Mouse (Mus musculus) lung, adult 18-20 months (tissue): Measurements from ENCODE around the gene Spink4.

ENCODE experiments used
- DNase-seq, 2 experiments: peaks; one replicate each; pipeline ENCODE4 v3.0.0; 2022; ENCODE audit warnings: mixed read lengths in 2 of 2

The Spink4 gene

DNA sequence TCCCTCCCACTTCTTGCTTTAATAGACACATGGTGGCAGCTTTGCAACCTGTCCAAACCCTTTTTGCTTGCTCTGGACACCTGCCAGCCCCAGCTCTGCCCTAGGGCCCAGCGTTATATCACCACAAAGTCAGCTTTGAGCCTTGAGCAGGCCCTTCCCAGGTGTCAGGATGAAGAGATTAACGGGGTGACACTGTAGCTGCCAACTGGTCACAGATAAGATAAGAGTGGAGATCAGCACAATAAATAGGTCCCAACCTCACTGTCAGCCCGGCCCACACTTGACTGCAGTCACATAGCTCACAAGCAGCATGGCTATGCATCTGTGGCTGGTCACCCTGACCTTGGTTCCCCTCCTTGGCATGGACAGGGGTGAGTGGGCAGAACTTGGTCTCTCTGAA, at the start of gene Spink4:
Gene Spink4, plus strand, starts transcription at position 268 of the 400 bp plus-strand sequence.
- peak; percentile 27 to 36 for DNase-seq

DNA sequence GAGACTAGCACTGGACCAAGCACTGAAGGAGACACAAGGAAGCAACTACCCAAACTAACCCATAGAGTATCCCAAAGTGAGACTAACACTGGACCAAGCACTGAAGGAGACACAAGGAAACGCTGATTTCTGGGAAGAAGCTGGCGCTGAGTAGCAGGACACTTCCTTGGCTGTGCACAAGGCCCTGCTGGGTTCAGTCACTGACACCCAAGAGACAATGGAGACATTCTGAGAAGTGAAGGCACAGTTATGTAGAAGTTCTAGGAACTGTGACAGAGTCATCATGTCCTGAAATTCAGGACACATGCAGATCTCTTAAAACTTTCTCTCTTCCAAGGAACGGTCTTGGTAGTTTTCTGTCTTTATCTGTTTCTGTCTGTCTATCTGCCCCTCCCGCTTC, 49.6 kb upstream of the Spink4 start:
- DNase-seq, result peak in 1 of 2 experiments; percentile 63

DNA sequence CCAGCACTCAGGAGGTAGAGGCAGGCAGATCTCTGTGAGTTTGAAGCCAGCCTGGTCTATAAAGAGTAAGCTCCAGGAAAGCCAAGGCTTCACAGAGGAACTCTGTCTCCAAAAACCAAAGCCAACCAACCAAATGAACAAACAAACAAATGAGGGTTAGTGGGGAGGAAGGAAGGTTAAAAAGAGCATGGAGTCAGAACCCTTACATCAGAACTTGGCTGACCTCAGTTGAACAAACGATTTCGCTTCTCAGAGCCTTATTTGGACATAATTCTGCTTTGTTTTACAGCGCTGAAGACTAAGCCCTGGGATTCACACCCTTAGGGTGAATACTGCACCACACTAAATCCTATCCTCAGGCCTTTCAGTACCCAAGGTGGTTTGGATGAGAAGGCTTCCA, 47.7 kb upstream of the Spink4 start:
- DNase-seq, result no peak

DNA sequence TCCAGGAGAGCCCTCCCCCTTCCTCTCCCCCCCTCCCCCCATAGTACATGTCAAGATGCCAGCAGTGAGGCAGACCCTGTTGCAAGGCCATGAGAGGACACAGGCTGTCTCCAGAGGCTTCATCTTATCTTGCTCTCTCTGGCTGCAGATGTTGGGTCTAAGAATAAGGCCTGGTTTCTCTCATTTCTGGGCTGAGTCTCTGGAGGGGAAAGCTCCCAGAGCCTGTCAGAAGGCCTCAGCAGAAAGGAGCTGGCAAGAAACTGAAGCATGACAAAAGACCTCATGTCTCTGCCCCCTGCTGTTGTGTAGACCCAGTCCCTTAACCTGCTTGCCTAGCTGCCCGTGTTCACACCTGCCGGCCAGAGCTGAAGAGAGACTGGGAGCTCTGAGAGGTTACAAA, 46.5 kb upstream of the Spink4 start:
- no peak for DNase-seq

DNA sequence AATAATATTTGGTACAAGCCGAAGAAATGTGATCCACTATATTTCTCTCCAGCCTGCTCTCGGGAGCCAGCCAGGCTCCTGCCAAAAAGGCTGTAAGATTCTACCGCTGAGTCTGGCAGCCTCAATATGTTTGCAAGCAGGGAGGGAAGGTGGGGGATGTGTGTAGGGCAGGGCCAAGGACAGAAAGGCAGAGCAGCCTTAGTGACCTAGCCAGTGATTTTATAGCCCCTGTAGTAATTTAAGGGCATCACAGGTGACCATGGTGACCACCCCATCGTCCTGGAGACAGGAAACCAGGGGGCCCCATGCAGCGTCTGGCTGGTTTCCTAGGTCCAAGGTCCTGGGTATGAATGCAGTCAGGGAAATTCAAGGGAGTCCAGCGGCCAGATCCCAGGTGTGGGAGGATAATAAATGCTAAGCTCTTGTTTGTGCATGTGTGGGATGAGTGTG, 45.7 kb upstream of the Spink4 start:
- no peak for DNase-seq

DNA sequence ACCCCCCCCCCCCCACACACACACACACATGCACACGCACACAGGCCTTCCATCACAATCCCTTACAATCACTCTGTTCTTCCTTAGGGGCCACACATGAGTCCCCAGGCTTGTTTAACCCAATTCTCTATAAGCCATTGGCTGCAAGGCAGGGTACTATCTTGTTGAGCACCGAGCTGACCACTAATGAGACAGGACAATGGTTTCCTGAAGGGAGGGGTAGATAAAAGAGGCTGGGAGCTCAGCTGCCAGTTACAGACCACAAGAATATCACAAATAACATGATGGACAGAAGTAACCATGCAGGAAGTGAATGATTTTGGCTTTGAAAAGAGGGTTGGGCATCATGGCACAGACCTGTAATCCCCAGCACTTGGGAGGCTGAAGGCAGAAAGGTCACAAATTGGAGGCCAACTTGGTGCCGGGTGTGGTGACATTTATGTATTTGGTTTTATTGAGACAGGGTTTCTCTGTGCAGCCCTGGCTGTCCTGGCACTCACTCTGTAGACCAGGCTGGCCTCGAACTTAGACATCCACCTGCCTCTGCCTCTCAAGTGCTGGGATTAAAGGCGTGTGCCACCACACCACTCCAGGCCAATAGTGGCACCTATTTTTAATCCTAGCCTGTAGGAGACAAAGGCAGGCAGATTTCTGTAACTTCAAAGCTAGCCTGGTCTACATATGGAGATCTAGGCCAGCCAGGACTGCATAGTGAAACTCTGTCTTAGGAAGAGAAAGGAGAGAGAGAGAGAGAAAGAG, 44.9 kb upstream of the Spink4 start:
- DNase-seq, result no peak

DNA sequence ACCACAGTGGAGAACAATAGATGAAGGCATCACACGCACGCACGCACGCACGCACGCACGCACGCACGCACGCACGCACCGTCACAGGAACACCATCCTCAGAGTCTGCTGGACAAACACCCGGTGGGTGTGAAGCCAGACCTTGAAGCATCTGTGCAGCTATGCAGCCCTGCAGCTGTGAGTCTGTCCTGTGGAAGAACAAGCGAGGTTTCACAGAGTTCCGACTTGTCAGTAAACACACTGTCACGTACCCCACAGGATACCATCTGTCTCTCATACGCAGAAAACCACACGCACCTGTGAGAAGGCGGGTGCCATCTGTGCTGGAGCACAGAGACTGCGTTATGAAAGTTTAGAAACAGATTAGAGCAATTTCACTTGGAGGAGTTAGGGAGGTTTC, 44.0 kb upstream of the Spink4 start:
- DNase-seq, result no peak

DNA sequence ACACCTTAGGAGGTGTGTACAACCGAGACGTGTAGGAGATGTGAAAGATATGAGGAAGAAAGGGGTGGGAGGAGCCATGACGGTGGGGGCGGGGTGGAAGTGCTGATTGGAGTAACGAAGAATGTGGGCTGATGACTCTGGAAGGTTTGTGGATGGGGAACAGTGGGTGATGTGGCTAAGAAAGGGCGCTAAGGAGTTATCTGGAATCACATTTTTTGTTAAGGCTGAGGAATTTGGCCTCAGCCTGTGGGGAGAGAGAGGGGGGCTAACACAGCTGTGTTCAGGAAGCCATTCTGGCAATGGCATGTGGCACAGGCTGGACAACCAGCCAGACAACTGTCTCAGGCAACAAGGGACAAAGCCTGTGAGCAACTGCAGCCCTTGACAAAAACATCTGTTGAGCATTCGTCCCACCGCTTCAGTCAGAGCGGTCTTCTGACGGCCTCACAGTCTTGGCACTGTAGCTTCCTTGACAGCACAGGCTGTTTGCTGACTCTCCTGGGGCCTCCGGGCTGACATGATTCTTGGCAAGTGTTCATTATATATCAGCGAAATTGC, 43.0 kb upstream of the Spink4 start:
- peak; percentile 60 to 67 for DNase-seq

DNA sequence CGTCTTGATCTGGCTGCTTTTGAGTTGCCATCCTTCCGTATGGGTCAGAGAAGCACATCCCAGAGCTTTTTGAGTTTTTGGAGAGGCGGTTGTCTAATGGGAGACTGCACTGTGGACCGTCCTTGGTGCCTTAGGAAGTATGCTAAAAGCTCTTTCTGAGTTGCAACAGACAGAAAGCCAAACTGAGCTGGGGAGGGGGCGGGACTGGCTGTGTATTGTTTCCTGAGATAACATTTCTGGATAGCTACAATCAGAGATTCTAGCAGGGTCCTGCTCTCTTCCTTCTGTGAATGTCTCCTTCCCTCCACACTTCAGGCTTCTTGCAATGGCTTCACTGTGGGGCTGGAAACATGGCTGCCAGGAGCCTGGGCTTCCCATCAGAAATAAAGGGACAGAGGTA, 42.3 kb upstream of the Spink4 start:
- DNase-seq, result no peak

DNA sequence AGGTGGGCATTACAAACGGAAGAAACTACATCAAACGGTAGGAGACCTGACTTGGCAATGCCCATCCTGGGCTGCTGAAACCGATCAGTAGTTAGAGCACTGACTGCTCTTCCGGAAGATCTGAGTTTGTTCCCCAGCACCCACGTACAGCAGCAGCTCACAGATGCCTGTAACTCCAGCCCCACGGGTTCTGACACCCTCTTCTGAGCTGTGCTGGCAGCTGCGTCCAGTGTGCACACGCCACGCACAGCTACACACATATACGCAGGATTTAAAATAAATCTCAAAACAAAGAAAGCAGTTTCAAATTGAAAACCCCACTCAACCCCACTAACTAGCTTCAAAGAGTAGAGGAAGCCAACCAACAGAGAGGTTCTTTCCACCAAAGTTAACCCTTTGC, 36.7 kb upstream of the Spink4 start:
- DNase-seq, result no peak

DNA sequence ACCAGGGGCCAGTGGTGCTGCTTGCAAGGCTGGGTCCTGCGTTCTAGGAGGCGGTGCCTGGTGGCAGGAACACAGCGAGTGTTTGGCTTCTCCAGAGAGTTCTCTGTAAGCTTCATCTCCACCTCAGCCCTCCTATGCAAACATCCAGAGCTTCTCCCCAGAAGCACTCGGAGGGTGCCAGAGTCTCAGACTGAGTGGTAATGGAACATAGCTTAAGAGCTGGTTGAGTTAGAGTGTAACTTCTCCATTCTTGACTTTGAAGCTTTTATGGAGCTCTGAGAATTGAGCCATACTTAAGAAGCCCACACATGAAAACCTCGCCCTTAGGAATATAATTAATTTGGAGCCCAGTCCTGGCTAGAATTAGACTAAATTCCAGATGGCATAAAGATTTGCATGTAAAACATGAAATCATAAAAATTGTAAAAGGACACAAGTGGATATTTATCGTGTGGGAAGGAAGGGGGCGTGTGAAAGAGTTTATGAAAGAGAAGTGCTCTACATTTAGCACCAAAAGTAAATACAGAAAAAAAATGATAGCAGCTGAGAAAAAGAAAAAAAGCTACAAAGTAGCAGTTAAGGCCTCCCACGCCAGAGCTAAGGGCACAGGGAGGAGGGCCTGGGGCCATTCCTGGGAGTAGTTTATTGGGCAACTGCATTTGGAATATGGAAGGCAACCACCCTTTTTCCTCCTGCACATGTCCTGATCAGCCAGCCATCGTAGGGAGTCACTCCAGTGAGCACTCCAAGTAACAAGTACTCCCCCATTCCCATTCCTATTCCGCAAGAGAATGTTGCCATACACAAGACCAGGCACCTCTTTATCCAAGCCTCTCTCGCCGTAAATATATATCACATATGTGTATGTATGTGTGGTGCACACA, 35.3 kb upstream of the Spink4 start:
- DNase-seq, result peak in 1 of 2 experiments; percentile 24

DNA sequence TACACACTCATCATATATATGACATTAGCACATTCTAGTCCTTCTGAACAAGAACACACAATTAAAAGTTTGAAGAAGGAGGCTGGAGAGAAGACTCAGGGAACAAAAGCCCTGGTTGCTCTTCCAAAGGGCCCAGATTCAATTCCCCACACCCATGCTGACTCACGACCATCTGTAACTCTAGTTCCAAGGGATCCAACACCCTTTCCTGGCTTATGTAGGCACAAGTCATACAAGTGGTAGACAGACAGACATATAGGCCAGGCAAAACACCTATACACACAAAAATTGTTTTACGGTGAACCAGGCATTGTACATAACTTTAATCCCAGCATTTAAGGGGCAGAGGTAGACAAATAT, 34.7 kb upstream of the Spink4 start:
- no peak for DNase-seq

DNA sequence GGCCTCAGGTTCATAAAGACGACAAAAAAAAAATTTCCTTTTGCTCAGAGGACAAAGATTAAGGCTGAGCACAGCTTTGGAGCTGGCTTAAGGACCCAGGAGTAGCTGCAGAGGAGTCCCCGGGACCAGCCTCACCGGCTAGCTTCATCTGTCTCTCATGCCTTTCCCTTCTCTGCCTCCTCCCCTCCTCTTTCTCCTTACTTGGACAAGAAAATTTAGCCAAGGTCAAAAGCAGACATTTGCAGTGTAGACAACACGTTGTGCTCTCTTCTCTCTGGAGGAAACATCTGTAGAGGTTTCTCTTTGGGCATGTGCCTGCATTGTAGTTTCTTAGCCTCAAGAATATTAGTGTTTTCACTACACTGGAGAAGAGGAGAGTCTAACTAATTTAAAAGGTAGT, 34.0 kb upstream of the Spink4 start:
- no peak for DNase-seq

DNA sequence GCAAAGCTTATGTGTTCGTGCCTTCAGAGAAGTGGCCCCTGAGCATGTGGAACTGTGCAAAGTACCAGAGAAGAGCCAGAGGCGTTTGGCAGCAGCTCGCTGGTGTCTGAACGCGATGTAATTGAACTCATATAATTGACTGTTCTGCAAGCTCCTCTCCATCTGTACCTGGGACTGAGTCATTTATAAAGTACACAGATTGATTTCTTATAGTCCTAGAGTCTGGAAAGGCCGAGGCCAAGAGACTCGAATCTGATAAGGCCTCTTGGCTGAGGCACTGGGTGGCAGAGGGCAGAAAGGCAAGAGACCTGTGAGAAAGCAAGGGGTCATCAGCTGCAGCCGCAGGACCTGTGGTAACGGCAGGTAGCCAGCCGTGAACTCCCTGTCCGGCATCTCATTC, 31.0 kb upstream of the Spink4 start:
- no peak for DNase-seq

DNA sequence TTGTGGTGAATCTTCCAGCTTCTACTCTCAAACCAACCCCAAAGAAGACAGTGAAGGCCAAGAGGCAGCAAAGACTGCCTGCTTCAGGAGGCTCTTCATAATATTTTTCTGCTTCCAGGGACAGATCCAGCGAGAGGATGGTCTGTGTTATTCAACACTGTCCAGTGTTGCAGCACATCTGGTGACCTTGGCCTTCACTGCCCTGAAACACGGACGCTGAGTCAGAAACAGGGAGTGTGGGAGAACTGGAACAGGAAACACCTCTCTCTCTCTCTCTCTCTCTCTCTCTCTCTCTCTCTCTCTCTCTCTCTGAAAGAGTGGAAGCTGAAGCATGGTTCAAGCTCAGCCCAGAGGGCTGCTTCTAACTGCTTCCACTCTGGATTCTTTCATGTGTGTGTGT, 30.6 kb upstream of the Spink4 start:
- DNase-seq, result peak in 1 of 2 experiments; percentile 37

DNA sequence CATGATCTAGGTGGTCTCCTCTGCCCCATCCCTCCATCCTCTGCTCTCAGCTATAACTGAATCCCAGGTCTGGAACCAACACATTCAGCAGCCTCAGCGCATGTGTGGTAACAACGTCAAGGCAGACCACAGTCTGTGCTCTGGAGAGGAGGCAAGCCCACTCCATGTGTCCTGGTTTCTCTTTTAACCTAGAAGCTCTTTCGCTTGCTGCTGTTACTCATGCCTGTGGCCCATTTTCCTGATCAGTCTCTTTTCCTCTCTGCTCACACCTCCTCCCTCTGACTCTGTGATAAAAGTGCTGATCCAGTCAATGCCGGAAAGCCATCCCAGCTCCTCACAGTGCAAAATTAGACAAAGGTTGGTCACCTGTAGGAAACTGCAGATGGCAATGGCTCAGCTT, 29.9 kb upstream of the Spink4 start:
- DNase-seq, result no peak

DNA sequence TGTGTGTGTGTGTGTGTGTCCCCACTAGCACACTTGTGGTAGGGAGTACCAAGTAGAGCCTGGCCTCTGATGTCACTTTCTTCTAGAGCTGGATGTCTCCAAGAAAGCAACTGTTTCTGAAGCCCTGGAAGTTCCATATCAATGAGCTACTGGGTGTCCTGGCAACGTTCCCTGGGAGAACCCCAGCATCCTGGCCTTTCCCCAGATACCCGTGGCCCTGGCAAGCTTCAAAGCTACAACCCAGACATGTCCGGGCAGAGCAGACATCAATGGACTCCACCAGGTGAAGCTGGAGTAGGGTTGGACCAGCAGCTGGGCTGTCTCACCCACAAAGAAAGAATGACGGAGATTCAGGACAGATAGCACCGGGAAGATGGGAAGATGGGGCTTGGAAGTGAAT, 28.6 kb upstream of the Spink4 start:
- DNase-seq, result no peak

DNA sequence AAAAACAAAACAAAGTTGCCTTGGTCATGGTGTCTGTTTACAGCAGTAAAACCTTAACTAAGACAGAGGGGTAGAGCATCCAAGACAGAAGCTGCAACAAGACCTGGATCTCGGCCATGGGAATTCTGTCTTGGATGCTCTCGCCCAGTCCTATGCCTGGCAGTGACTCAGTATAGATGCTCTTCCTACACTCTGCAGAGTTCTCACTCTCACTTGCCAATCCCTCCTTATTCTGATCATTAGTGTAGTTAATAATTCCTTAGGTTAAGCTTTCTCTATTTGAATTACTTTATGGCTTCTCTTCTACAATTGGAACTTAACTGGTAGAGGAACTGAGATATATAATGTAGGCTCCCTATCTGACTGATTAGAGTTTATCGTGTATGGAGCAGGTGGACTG, 24.7 kb upstream of the Spink4 start:
- DNase-seq, result no peak

DNA sequence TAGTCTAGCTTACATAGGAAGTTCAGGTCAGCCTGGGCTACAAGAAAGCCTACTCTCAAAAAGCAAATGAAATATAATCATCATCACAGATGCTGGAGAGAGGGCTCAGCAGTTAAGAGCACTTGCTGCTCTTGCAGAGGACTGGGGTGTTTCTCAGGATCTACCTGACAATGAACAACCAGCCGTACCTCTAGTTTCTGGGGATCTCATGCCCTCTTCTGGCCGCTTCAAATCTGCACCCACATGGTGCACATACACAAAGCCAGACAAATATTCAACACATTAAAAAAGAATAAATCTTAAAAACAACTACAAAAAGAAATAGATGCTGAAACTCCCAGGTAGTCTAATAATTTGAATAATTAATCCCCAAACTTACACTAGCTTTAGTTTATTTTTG, 24.2 kb upstream of the Spink4 start:
- no peak for DNase-seq

DNA sequence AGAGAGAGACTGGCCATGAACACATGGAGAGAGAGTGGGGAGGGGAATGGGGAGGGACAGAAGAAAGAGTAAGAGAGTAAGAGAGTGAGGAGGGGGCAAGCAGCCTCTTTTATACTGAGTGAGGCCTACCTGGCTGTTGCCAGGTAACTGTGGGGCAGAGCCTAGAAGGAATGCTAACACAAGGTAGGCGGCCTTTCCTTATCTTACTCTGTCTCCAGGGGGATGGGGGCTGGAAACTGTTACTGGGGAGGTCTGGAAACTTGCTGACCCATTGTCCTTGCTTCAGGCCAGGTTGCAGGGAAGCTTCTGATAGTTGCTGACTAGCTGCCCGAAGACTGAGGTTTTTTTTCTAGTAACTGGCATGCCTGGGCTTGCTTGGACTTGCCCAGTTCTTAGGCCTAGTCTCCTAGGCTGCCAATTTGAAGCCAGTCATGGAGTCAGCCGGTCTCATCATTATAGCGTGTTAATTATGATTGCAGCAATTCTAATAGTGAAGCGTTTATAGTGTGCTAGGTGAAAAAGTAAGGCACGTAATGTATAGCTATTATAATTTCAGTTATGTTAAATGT, 21.3 kb upstream of the Spink4 start:
- peak in 1 of 2 experiments; percentile 57 for DNase-seq

DNA sequence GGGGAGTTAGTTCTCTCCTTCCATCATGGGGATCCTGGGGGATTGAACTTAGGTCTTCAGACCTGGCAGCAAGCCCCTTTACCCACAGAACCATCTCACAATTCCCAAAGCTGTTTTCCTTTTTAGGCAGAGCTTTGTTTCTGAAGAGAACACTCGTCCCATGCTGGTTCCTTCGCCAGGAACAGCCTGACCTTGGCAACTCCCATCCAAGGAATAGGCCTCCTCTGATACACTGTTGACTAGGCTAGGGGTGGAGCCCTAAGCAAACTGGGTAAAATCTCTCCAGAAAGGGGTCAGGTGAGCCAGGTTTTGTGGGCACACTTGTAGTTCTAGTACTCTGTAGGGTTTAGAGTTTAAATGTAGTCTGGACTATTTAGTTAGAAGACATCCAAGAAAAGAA, 20.6 kb upstream of the Spink4 start:
- DNase-seq, result no peak

DNA sequence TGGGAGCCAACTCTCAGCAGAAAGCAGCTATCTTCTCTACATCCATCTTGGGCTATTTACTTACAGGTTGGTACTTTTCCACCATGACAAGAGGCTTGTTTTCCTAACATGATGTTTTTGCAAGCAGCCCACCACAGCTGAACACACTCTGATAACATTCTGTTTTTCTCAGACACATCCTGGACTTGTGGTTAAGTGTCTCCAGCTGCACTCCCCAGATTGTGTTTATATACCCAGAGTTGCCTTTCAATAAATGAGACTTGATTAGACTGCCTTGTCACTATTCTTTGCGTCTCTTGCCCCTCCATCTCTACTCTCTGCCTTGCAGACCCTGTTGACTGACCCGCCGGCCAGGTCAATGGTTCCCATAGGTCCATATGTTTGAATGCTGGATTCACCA, 19.8 kb upstream of the Spink4 start:
- no peak for DNase-seq

DNA sequence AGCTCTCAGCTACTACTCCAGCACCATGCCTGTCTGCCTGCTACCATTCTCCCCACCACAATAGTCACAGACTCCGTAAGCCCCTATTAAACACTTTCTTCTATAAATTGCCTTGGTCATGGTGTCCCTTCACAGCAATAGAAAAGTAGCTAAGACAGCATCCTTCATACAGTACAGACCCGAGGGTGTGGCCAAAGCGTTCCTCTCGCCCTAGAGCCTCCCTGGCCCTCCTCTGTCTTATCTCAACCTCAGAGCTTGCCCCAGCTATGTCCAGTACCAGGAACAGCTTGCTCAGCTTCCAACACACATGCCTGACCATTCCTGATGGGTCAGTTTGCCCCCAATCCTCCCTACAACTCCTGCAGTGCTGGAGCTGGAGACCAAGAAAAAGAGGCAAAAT, 19.2 kb upstream of the Spink4 start:
- no peak for DNase-seq

DNA sequence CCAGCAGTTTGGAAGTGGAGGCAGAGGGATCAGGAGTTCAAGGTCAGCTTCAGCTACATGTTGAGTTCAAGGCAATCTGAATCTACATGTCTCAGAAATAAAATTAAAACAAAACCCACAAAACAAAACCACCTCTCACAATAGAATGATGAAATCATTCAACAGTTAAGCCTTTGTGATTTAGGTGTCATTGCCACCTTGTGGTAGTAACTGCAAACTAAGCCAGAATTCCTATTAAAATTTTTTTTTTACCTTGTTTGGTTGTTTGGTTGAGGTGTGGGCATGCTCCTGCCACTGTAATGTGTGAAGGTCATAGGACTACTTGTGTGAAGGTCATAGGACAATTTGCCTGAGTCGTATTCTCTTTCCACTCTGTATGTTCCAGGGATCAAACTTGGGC, 13.6 kb upstream of the Spink4 start:
- DNase-seq, result no peak
